Mouse (Mus musculus) intestine, embryonic 14.5 days (tissue): ENCODE measurements around the gene Micu1. TPM values are rescaled to one million over a fixed set of nuclear protein-coding genes. Genes with fewer than 3 reads are reported as not detected.
A peak's percentile ranks its signal among the peaks of the same experiment; 100 is the strongest.
"Not testable (repeated sequence)": the region's sequence is repeated elsewhere in the genome, so short reads cannot be mapped to it uniquely, and the experiment has no call there.

Source experiments
- ATAC-seq: fragments of 200-750 bp; cut with Nextera tagmentation; replicated peaks from 2 replicates; pipeline ENCODE4 v1.8.0; 2017; ENCODE audit warnings: low read depth, moderate number of reproducible peaks, moderate TSS enrichment, moderate library complexity; ENCODE audit not compliant: low FRiP score, low TSS enrichment
- DNase-seq: peaks from one replicate; pipeline ENCODE4 v3.0.0-alpha.2; 2018; ENCODE audit warnings: low spot score
- H3K27ac ChIP-seq: fragments of 300-500 bp; sonication (generic); 2 replicates; pipeline ENCODE4 v1.5.1; 2014; ENCODE audit warnings: low read depth, mild to moderate bottlenecking, control low read depth
- H3K27me3 ChIP-seq: fragments of 300-500 bp; sonication (generic); replicated peaks from 2 replicates; pipeline ENCODE4 v1.6.1; 2014; ENCODE audit warnings: low read length, control low read depth; ENCODE audit not compliant: control insufficient read depth, insufficient read depth
- H3K36me3 ChIP-seq: fragments of 300-500 bp; sonication (generic); 2 replicates; pipeline ENCODE4 v1.6.1; 2014; ENCODE audit warnings: low read length, control low read depth; ENCODE audit not compliant: control insufficient read depth, insufficient read depth
- H3K4me1 ChIP-seq: fragments of 300-500 bp; sonication (generic); replicated peaks from 2 replicates; pipeline ENCODE4 v1.6.1; 2014; ENCODE audit warnings: low read length, control low read depth, mixed read lengths; ENCODE audit not compliant: control insufficient read depth, insufficient read depth
- H3K4me2 ChIP-seq: fragments of 300-500 bp; sonication (generic); 2 replicates; pipeline ENCODE4 v1.6.1; 2014; ENCODE audit warnings: low read length
- H3K4me3 ChIP-seq: fragments of 300-500 bp; sonication (generic); 2 replicates; pipeline ENCODE4 v1.5.1; 2014; ENCODE audit warnings: low read depth, low read length, control low read depth, mixed read lengths
- H3K9ac ChIP-seq: fragments of 300-500 bp; sonication (generic); 2 replicates; pipeline ENCODE4 v1.6.1; 2014; ENCODE audit warnings: mild to moderate bottlenecking, low read length
- H3K9me3 ChIP-seq: fragments of 300-500 bp; sonication (generic); 2 replicates; pipeline ENCODE4 v1.6.1; 2016; ENCODE audit warnings: low read length, control low read depth; ENCODE audit not compliant: control insufficient read depth
- WGBS: fragments of 180-500 bp; shearing (Covaris S2); extraction: QIAGEN DNeasy Blood & Tissue Kit; methylation state at CpG from one replicate; pipeline ENCODE4 v1.1.7; 2014; 5-methylcytosine and 5-hydroxymethylcytosine counted together
- polyA plus RNA-seq: library from polyadenylated mRNA; unstranded; fragments of >200 nt; fragmentation: Nextera tagmentation; extraction: Ambion mirVana; gene quantifications from 2 replicates; pipeline ENCODE4 v1.2.1, GENCODE M21; 2014

Micu1 gene
- polyA plus RNA-seq, 1 experiment from 2014 or later, result 65.8 TPM

- Histone ChIP-seq H3K9ac (no peak overlapping the region), H3K4me2 (no peak overlapping the region), H3K27ac (no peak overlapping the region), H3K27me3 (no peaks in the 10 kb centered on the region), H3K4me3 (no peak overlapping the region), H3K36me3 (peaks cover 8% of the 10 kb centered on the region; the same call in 1 of the 2 replicates), H3K9me3 (no peaks in the 10 kb centered on the region), H3K4me1 (no peaks in the 10 kb centered on the region; the same call in 1 of the 2 replicates)
- DNase-seq (no peak), ATAC-seq (no peak)
- 82% methylated on average over 19 of the region's 19 CpGs for WGBS
Observed at GRCm38 (mm10) chr10:59864232-59864875, 162.1 kb downstream of the Micu1 start.

GRCm38 (mm10) chr10:59864884-59865726 lies 162.8 kb downstream of the Micu1 start:
- Histone ChIP-seq H3K27me3 (no peaks in the 10 kb centered on the region), H3K4me1 (no peaks in the 10 kb centered on the region; the same call in 1 of the 2 replicates)
- 33% methylated on average over 13 of the region's 13 CpGs for WGBS

GRCm38 (mm10) chr10:59868266-59868665 lies 166.0 kb downstream of the Micu1 start:
- H3K27ac ChIP-seq, result no peak overlapping the region
- WGBS, result 63% methylated on average over 11 of the region's 11 CpGs
- H3K36me3 ChIP-seq, result peaks cover 8% of the 10 kb centered on the region; the same call in 1 of the 2 replicates
- no peaks in the 10 kb centered on the region for H3K27me3 ChIP-seq
- no peak overlapping the region for H3K4me3 ChIP-seq
- ATAC-seq (no peak), DNase-seq (no peak)
- H3K9me3 ChIP-seq, result peaks cover 4% of the 10 kb centered on the region
- H3K4me2 ChIP-seq, result no peak overlapping the region
- no peaks in the 10 kb centered on the region; the same call in 1 of the 2 replicates for H3K4me1 ChIP-seq
- no peak overlapping the region for H3K9ac ChIP-seq

More at GRCm38 (mm10) chr10:59864884-59865726, 162.8 kb downstream of the Micu1 start:
- Histone ChIP-seq H3K4me3 (no peak overlapping the region), H3K9ac (no peak overlapping the region), H3K36me3 (peaks cover 8% of the 10 kb centered on the region; the same call in 1 of the 2 replicates), H3K4me2 (no peak overlapping the region), H3K27ac (no peak overlapping the region), H3K9me3 (no peaks in the 10 kb centered on the region)
- peak; percentile 95 for DNase-seq
- peak; percentile 73 for ATAC-seq

- WGBS, result 89% methylated on average over 6 of the region's 6 CpGs
- no peaks in the 10 kb centered on the region for H3K4me1 ChIP-seq
- no peak overlapping the region for H3K27ac ChIP-seq
- DNase-seq (no peak), ATAC-seq (no peak)
- no peak overlapping the region for H3K4me2 ChIP-seq
- H3K9ac ChIP-seq, result no peak overlapping the region
- peaks cover 4% of the 10 kb centered on the region for H3K9me3 ChIP-seq
- no peaks in the 10 kb centered on the region for H3K36me3 ChIP-seq
- no peak overlapping the region for H3K4me3 ChIP-seq
- no peaks in the 10 kb centered on the region for H3K27me3 ChIP-seq
Observed at GRCm38 (mm10) chr10:59870038-59870437, 167.8 kb downstream of the Micu1 start.

DNA sequence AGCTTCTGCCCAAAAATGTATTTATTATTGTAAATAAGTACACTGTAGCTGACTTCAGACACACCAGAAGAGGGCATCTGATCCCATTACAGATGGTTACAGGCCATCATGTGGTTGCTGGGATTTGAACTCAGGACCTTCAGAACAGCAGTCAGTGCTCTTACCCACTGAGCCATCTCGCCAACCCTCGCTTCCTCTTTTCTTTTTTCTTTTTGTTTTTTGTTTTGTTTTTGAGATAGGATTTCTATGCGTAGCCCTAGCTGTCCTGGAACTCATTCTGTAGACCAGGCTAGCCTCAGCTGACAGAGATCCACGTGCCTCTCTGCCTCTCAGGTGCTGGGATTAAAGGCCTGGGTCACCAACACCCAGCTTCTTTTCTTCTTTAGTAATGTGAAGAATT lies 170.4 kb downstream of the Micu1 start:
- H3K27ac ChIP-seq, H3K27me3 ChIP-seq, H3K4me2 ChIP-seq, H3K9ac ChIP-seq, H3K4me1 ChIP-seq, H3K9me3 ChIP-seq, H3K4me3 ChIP-seq, DNase-seq, H3K36me3 ChIP-seq, ATAC-seq: not testable (repeated sequence)
- WGBS, result 87% methylated on average over 4 of the region's 4 CpGs

DNA sequence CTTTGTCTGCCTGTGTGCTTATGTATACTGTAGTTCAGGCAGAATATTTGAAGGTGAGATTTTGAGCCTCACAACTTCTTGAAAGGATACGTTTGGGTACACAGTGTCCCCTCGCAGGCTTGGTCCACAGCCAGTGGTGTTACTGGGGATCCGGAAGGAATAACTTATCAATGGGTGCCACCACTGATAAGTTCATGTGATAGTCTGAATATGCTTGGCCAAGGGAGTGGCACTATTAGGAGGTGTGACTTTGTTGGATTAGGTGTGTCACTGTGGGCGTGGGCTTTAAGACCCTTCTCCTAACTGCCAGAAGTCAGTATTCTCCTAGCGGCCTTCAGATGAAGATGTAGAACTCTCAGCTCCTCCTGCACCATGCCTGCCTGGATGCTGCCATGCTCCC lies 170.9 kb downstream of the Micu1 start:
- no peak overlapping the region for H3K27ac ChIP-seq
- H3K36me3 ChIP-seq, result no peaks in the 10 kb centered on the region
- no peaks in the 10 kb centered on the region for H3K27me3 ChIP-seq
- no peak overlapping the region for H3K4me2 ChIP-seq
- DNase-seq (no peak), ATAC-seq (no peak)
- H3K4me3 ChIP-seq, result no peak overlapping the region
- H3K9me3 ChIP-seq, result peaks cover 4% of the 10 kb centered on the region
- no peak overlapping the region for H3K9ac ChIP-seq
- 84% methylated on average over 5 of the region's 5 CpGs for WGBS
- H3K4me1 ChIP-seq, result no peaks in the 10 kb centered on the region

DNA sequence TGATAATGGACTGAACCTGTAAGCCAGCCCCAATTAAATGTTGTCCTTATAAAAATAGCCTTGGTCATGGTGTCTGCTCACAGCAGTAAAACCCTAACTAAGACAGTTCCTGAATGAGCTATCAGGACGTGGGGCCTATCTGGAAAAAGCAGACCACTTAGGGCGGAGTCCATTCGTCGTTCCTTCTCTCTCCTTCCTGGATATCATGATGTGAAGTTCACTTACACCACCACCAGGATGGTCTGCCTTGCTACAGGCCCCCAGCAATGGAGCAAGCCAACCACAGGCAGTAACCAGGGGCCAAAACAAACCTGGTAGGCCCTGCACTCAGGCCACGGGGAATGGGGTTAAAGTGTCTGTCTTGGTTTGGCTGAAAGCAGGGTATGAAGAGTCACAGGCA lies 171.3 kb downstream of the Micu1 start:
- no peak overlapping the region for H3K4me3 ChIP-seq
- no peaks in the 10 kb centered on the region for H3K27me3 ChIP-seq
- no peak for ATAC-seq
- WGBS, result 59% methylated on average over 5 of the region's 5 CpGs
- H3K36me3 ChIP-seq, result no peaks in the 10 kb centered on the region
- peaks cover 4% of the 10 kb centered on the region for H3K9me3 ChIP-seq
- H3K9ac ChIP-seq, result no peak overlapping the region
- peaks cover 1% of the 10 kb centered on the region; the same call in 1 of the 2 replicates for H3K4me1 ChIP-seq
- no peak overlapping the region for H3K4me2 ChIP-seq
- DNase-seq, result no peak
- no peak overlapping the region for H3K27ac ChIP-seq

- peaks cover 5% of the 10 kb centered on the region; the same call in 1 of the 2 replicates for H3K4me1 ChIP-seq
- peaks cover 4% of the 10 kb centered on the region for H3K9me3 ChIP-seq
- H3K36me3 ChIP-seq, result no peaks in the 10 kb centered on the region
- no peaks in the 10 kb centered on the region for H3K27me3 ChIP-seq
- H3K4me2 ChIP-seq, result no peak overlapping the region
- DNase-seq (no peak), ATAC-seq (no peak)
- no peak overlapping the region for H3K4me3 ChIP-seq
- no peak overlapping the region for H3K9ac ChIP-seq
- 43% methylated on average over 1 of the region's 1 CpGs for WGBS
- no peak overlapping the region for H3K27ac ChIP-seq
Observed at GRCm38 (mm10) chr10:59875396-59875795, 173.1 kb downstream of the Micu1 start.
